Mouse (Mus musculus): Measurements from ENCODE around the gene Fbll1. TPM values are rescaled to one million over a fixed set of nuclear protein-coding genes. Genes with fewer than 3 reads are reported as not detected.

The Fbll1 gene
- polyA plus RNA-seq, 1 experiment = 45.5 TPM

GRCm38 (mm10) chr11:35837156-35838126 lies 38.8 kb upstream of the Fbll1 start:
- no peak overlapping the region for H3K4me3 ChIP-seq (replicated peaks; ENCODE audit: insufficient read depth, low read depth, low read length)
- H3K27ac ChIP-seq (ENCODE audit: insufficient read depth, low read length) = no peak overlapping the region
- DNase-seq = no peak
- peaks cover 3% of the 10 kb centered on the region for H3K4me1 ChIP-seq (ENCODE audit: control insufficient read depth, insufficient read depth, low read length)
- WGBS = 83% methylated on average over 5 of the region's 5 CpGs
- H3K27me3 ChIP-seq (ENCODE audit: control insufficient read depth, insufficient read depth, low read length) = no peaks in the 10 kb centered on the region
- no peak for TF ChIP-seq POLR2A (IDR thresholded peaks at IDR 0.05; ENCODE audit: borderline replicate concordance, insufficient read depth, low read length)
- TF ChIP-seq CTCF (IDR thresholded peaks at IDR 0.05; ENCODE audit: borderline replicate concordance, insufficient read depth, low read depth, low read length) = no peak

- peak; percentile 93 to 94 for DNase-seq
- Histone ChIP-seq H3K4me1 (ENCODE audit: control insufficient read depth, insufficient read depth, low read length) (peaks cover 3% of the 10 kb centered on the region), H3K27ac (ENCODE audit: insufficient read depth, low read length) (no peak within 1 kb of the TSS), H3K4me3 (replicated peaks; ENCODE audit: insufficient read depth, low read depth, low read length) (peak within 1 kb of the TSS; percentile 96), H3K27me3 (ENCODE audit: control insufficient read depth, insufficient read depth, low read length) (no peaks in the 10 kb centered on the region)
- 1% methylated on average over 46 of the region's 46 CpGs for WGBS
- TF ChIP-seq CTCF (IDR thresholded peaks at IDR 0.05; ENCODE audit: borderline replicate concordance, insufficient read depth, low read depth, low read length) (peak; percentile 83), POLR2A (IDR thresholded peaks at IDR 0.05; ENCODE audit: borderline replicate concordance, insufficient read depth, low read length) (peak; percentile 69; the same call in 1 of the 2 replicates)
These were observed 35.5 kb upstream of the Fbll1 start, which contains the start of gene Rars for GRCm38 (mm10) chr11:35834022-35834760. Gene Rars, minus strand, starts transcription at chr11:35834506.

- Histone ChIP-seq H3K4me3 (replicated peaks; ENCODE audit: insufficient read depth, low read depth, low read length) (peak overlapping the region; percentile 96), H3K27me3 (ENCODE audit: control insufficient read depth, insufficient read depth, low read length) (no peaks in the 10 kb centered on the region), H3K27ac (ENCODE audit: insufficient read depth, low read length) (no peak overlapping the region), H3K4me1 (ENCODE audit: control insufficient read depth, insufficient read depth, low read length) (peaks cover 3% of the 10 kb centered on the region)
- WGBS = 84% methylated on average over 6 of the region's 6 CpGs
- DNase-seq = no peak
- TF ChIP-seq CTCF (IDR thresholded peaks at IDR 0.05; ENCODE audit: borderline replicate concordance, insufficient read depth, low read depth, low read length) (no peak), POLR2A (IDR thresholded peaks at IDR 0.05; ENCODE audit: borderline replicate concordance, insufficient read depth, low read length) (no peak)
These were observed 34.6 kb upstream of the Fbll1 start for GRCm38 (mm10) chr11:35833270-35833669.

GRCm38 (mm10) chr11:35832139-35832538 lies 33.5 kb upstream of the Fbll1 start:
- Histone ChIP-seq H3K4me3 (replicated peaks; ENCODE audit: insufficient read depth, low read depth, low read length) (no peak overlapping the region), H3K27me3 (ENCODE audit: control insufficient read depth, insufficient read depth, low read length) (no peaks in the 10 kb centered on the region), H3K4me1 (ENCODE audit: control insufficient read depth, insufficient read depth, low read length) (peaks cover 3% of the 10 kb centered on the region), H3K27ac (ENCODE audit: insufficient read depth, low read length) (no peak overlapping the region)
- TF ChIP-seq CTCF (IDR thresholded peaks at IDR 0.05; ENCODE audit: borderline replicate concordance, insufficient read depth, low read depth, low read length) (no peak), POLR2A (IDR thresholded peaks at IDR 0.05; ENCODE audit: borderline replicate concordance, insufficient read depth, low read length) (no peak)
- 65% methylated on average over 4 of the region's 4 CpGs for WGBS
- no peak for DNase-seq

GRCm38 (mm10) chr11:35827714-35828113 lies 29.0 kb upstream of the Fbll1 start:
- Histone ChIP-seq H3K4me3 (replicated peaks; ENCODE audit: insufficient read depth, low read depth, low read length) (no peak overlapping the region), H3K4me1 (ENCODE audit: control insufficient read depth, insufficient read depth, low read length) (no peaks in the 10 kb centered on the region), H3K27me3 (ENCODE audit: control insufficient read depth, insufficient read depth, low read length) (no peaks in the 10 kb centered on the region), H3K27ac (ENCODE audit: insufficient read depth, low read length) (no peak overlapping the region)
- no peak for DNase-seq
- no peak for TF ChIP-seq CTCF (IDR thresholded peaks at IDR 0.05; ENCODE audit: borderline replicate concordance, insufficient read depth, low read depth, low read length)
- TF ChIP-seq POLR2A (IDR thresholded peaks at IDR 0.05; ENCODE audit: borderline replicate concordance, insufficient read depth, low read length) = no peak
- 93% methylated on average over 6 of the region's 6 CpGs for WGBS

GRCm38 (mm10) chr11:35816316-35816715 lies 17.6 kb upstream of the Fbll1 start:
- TF ChIP-seq POLR2A (IDR thresholded peaks at IDR 0.05; ENCODE audit: borderline replicate concordance, insufficient read depth, low read length) (no peak), CTCF (IDR thresholded peaks at IDR 0.05; ENCODE audit: borderline replicate concordance, insufficient read depth, low read depth, low read length) (no peak)
- Histone ChIP-seq H3K4me3 (replicated peaks; ENCODE audit: insufficient read depth, low read depth, low read length) (no peak overlapping the region), H3K27ac (ENCODE audit: insufficient read depth, low read length) (no peak overlapping the region), H3K27me3 (ENCODE audit: control insufficient read depth, insufficient read depth, low read length) (no peaks in the 10 kb centered on the region), H3K4me1 (ENCODE audit: control insufficient read depth, insufficient read depth, low read length) (no peaks in the 10 kb centered on the region)
- WGBS = 89% methylated on average over 12 of the region's 12 CpGs
- no peak for DNase-seq

GRCm38 (mm10) chr11:35811458-35811857 lies 12.8 kb upstream of the Fbll1 start:
- Histone ChIP-seq H3K4me3 (replicated peaks; ENCODE audit: insufficient read depth, low read depth, low read length) (no peak overlapping the region), H3K27ac (ENCODE audit: insufficient read depth, low read length) (no peak overlapping the region), H3K27me3 (ENCODE audit: control insufficient read depth, insufficient read depth, low read length) (no peaks in the 10 kb centered on the region), H3K4me1 (ENCODE audit: control insufficient read depth, insufficient read depth, low read length) (no peaks in the 10 kb centered on the region)
- no peak for DNase-seq
- 87% methylated on average over 10 of the region's 10 CpGs for WGBS
- TF ChIP-seq POLR2A (IDR thresholded peaks at IDR 0.05; ENCODE audit: borderline replicate concordance, insufficient read depth, low read length) (no peak), CTCF (IDR thresholded peaks at IDR 0.05; ENCODE audit: borderline replicate concordance, insufficient read depth, low read depth, low read length) (no peak)

All from cerebellum, adult 2 months (tissue).